Mouse (Mus musculus) lung, adult 2 months (tissue): ENCODE results near the gene Zfp334.

Experiments used
- CTCF ChIP-seq: fragments of 200-500 bp; IDR thresholded peaks from 2 replicates; pipeline ENCODE4 v1.5.1; 2011; ENCODE audit warnings: mild to moderate bottlenecking, low read length, control low read depth; ENCODE audit not compliant: insufficient read depth
- POLR2A ChIP-seq: fragments of 200-500 bp; IDR thresholded peaks from 2 replicates; pipeline ENCODE4 v1.6.1; 2011; ENCODE audit warnings: low read depth, mild to moderate bottlenecking, control low read depth, low read length, borderline replicate concordance; ENCODE audit errors: extremely low read depth

DNA sequence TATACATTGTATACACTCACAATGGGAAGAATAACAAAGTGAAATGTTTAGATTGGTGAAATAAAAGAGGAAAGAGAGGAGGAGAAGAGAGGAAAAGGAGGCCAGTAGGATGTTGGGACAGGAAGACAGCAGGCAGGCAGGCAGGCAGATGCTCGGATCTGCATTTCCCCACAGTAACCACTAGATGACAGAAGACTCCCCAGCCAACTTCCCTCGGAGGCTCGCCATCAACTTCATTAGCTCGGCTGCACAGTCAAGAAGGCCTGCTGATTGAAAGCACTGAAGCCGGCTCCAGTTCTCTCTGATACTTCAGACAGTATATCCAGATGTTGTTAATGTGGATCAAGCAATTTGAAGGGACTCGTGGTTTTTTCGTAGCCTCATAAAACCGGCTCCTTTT is 3.5 kb upstream of the Zfp334 start:
- TF ChIP-seq CTCF (peak; percentile 87), POLR2A (no peak)
